In the genomic region with DNA sequence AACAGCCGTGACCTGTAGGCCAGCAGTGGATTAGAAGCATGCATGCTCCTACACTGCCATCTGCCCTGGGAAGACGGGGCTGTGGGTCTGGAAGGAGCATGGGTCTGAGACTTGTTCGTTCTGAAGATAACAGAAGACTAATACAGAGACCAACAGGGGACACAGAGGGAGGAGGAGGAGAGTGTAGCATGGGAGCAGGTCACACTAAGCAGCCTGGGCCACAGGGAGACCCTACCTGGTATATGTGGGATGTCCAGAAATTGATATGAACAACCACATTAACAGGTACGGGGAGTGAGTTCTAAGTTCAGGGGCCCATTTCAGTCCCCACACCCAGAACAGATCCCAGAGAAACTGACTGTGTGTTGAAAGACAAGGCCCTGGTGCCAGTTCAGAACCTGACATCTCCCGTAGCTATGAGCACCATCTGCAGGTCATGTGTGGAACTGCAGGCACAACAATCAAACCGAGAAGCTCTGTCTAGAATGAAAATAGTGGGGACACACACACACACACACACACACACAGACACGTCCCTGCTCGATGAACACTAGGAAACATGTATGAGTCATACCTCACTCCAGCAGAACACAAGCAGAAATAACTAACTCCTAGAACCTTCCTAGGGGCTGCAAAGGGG, we compare ENCODE assay signal across 8 mouse cellular contexts.
A peak's percentile ranks its signal among the peaks of the same experiment; 100 is the strongest.
DNase-seq lines count a peak whose midpoint lies in the region.

No protein-coding gene starts in this region.

- DNase-seq in heart, adult 8-10 months (ENCODE audit: low spot score), result peak; percentile 49
- no peak for DNase-seq in heart, adult 11 months
- DNase-seq in WW6 (ENCODE audit: low read depth, low spot score), result peak; percentile 26
- peak; percentile 86 to 91 for DNase-seq in cerebellum, postnatal 25 days
- DNase-seq in frontal cortex, postnatal 25 days (ENCODE audit: low spot score in 2 of 2), result peak; percentile 80 to 85
- DNase-seq in layer of hippocampus, adult 9-11 months, result peak; percentile 83
- peak; percentile 49 to 71 for DNase-seq in lung, postnatal 4 days
- peak; percentile 70 for DNase-seq in right cerebral cortex, postnatal 25 days
